In genomic region chrX:48344643-48345384, GRCm38 (mm10) we compare ENCODE assay signal across 8 mouse cellular contexts. TPM values are rescaled to one million over a fixed set of nuclear protein-coding genes. Genes with fewer than 3 reads are reported as not detected.
DNase-seq lines count a peak whose midpoint lies in the region; ATAC-seq and TF ChIP-seq lines count a peak whose summit lies in the region.

No protein-coding gene starts in this region.

- ATAC-seq in heart, embryonic 15.5 days (replicated peaks; ENCODE audit: insufficient number of reproducible peaks, insufficient read depth, low FRiP score, low read depth) = no peak
- ATAC-seq in midbrain, embryonic 13.5 days = no peak

- peak overlapping the region; percentile 74 for H3K4me3 ChIP-seq in ES-Bruce4 (ENCODE audit: low read depth, low read length)
- peak overlapping the region; percentile 64 for H3K4me3 ChIP-seq in heart, embryonic 15.5 days
- H3K4me3 ChIP-seq in midbrain, embryonic 13.5 days (replicated peaks) = peak overlapping the region; percentile 61

- peak overlapping the region; percentile 90 for H3K9ac ChIP-seq in ES-Bruce4 (ENCODE audit: low read depth, poor library complexity, severe bottlenecking)
- H3K9ac ChIP-seq in heart, embryonic 15.5 days = peak overlapping the region; percentile 60
- peak overlapping the region; percentile 73 for H3K9ac ChIP-seq in midbrain, embryonic 13.5 days (replicated peaks)

- TF ChIP-seq EP300 in ES-Bruce4 (IDR thresholded peaks at IDR 0.05; ENCODE audit: insufficient read depth, low read depth, low read length) = no peak

- H3K27ac ChIP-seq in ES-Bruce4 (ENCODE audit: insufficient read depth, low read length) = no peak overlapping the region
- H3K27ac ChIP-seq in heart, embryonic 15.5 days = 0 out of 2 replicates have a peak overlapping the region, but pooled peaks have one; percentile 34
- H3K27ac ChIP-seq in midbrain, embryonic 13.5 days = peak overlapping the region; percentile 82

- WGBS in heart, embryonic 15.5 days = 8% methylated on average over 30 of the region's 61 CpGs
- WGBS in midbrain, embryonic 13.5 days = 27% methylated on average over 30 of the region's 61 CpGs

- peaks cover 9% of the 10 kb centered on the region for H3K27me3 ChIP-seq in ES-Bruce4 (ENCODE audit: control insufficient read depth, insufficient read depth, low read length, poor library complexity, severe bottlenecking)
- H3K27me3 ChIP-seq in heart, embryonic 15.5 days = peaks cover 9% of the 10 kb centered on the region
- no peaks in the 10 kb centered on the region for H3K27me3 ChIP-seq in midbrain, embryonic 13.5 days

- H3K36me3 ChIP-seq in ES-Bruce4 (ENCODE audit: control insufficient read depth, insufficient read depth, low read length, poor library complexity, severe bottlenecking) = no peaks in the 10 kb centered on the region
- H3K36me3 ChIP-seq in heart, embryonic 15.5 days = no peaks in the 10 kb centered on the region
- no peaks in the 10 kb centered on the region for H3K36me3 ChIP-seq in midbrain, embryonic 13.5 days

- peak; percentile 5 to 19 for DNase-seq in B cell, adult 2 months
- peak; percentile 51 for DNase-seq in embryo, embryonic 10 days (ENCODE audit: low spot score)
- peak; percentile 10 for DNase-seq in kidney, postnatal 14 days
- DNase-seq in thymus, postnatal 10 days (ENCODE audit: low spot score in 2 of 2) = peak; percentile 18 to 19
- no peak for DNase-seq in layer of hippocampus, adult 8-10 months (ENCODE audit: low spot score in 2 of 2)

- H3K4me2 ChIP-seq in heart, embryonic 15.5 days = peak overlapping the region; percentile 90
- H3K4me2 ChIP-seq in midbrain, embryonic 13.5 days (replicated peaks) = peak overlapping the region; percentile 61

- TF ChIP-seq CTCF in ES-Bruce4 (IDR thresholded peaks at IDR 0.05; ENCODE audit: low read depth, low read length) = no peak

- H3K4me1 ChIP-seq in ES-Bruce4 (ENCODE audit: control insufficient read depth, insufficient read depth, low read length) = no peaks in the 10 kb centered on the region
- peaks cover 10% of the 10 kb centered on the region; the same call in 1 of the 2 replicates for H3K4me1 ChIP-seq in heart, embryonic 15.5 days (replicated peaks)
- H3K4me1 ChIP-seq in midbrain, embryonic 13.5 days (replicated peaks) = peaks cover 15% of the 10 kb centered on the region

- TF ChIP-seq POLR2A in ES-Bruce4 (IDR thresholded peaks at IDR 0.05; ENCODE audit: insufficient read depth, low read length) = no peak

- no peaks in the 10 kb centered on the region for H3K9me3 ChIP-seq in ES-Bruce4 (replicated peaks; ENCODE audit: control insufficient read depth, insufficient read depth, low read length, poor library complexity, severe bottlenecking)
- H3K9me3 ChIP-seq in heart, embryonic 15.5 days (replicated peaks) = no peaks in the 10 kb centered on the region
- no peaks in the 10 kb centered on the region for H3K9me3 ChIP-seq in midbrain, embryonic 13.5 days

RNA-seq across cellular contexts. Expression of gene Bcorl1, which starts 3.7 kb away (rescaled TPM):
- polyA plus RNA-seq in ES-Bruce4 (2011; ENCODE audit: insufficient read depth, insufficient read length, low read depth, missing spikeins) = 9.9 and 11.3 TPM in 2 replicates
- polyA plus RNA-seq in heart, embryonic 15.5 days (2015; fragmentation: Nextera tagmentation; extraction: Ambion mirVana) = 3.1 and 4.2 TPM in 2 replicates
- 6.6 TPM in 2 replicates for polyA plus RNA-seq in midbrain, embryonic 13.5 days (2015; fragmentation: Nextera tagmentation; extraction: Ambion mirVana)
- total RNA-seq in layer of hippocampus, adult 8-10 months (2022) = 10 to 100 TPM; 16.2 to 20.8 (median 19.0) TPM

Comparison
In these comparisons a context has a peak if more than half of its experiments do, and no peak if none do; other contexts are left out.
1. DNase-seq: peak in B cell, adult 2 months (2 of 2), embryo, embryonic 10 days (single experiment), kidney, postnatal 14 days (single experiment) and thymus, postnatal 10 days (2 of 2); none in layer of hippocampus, adult 8-10 months (0 of 2).
2. Peak in every context shown above with its lines, with median percentiles within 50 percentile points of each other: H3K4me3 ChIP-seq and H3K9ac ChIP-seq.